Mouse (Mus musculus) liver, adult (tissue): Measurements from ENCODE around the gene Gm6899.

Experiments used
- GATA4 ChIP-seq: IDR thresholded peaks from 2 replicates; pipeline ENCODE4 v1.6.1; 2014; ENCODE audit warnings: mild to moderate bottlenecking, low read length; ENCODE audit not compliant: insufficient replicate concordance

Gm6899 gene

GRCm38 (mm10) chr11:26618475-26619223 lies 25.6 kb downstream of the Gm6899 start:
- no peak for TF ChIP-seq GATA4

DNA sequence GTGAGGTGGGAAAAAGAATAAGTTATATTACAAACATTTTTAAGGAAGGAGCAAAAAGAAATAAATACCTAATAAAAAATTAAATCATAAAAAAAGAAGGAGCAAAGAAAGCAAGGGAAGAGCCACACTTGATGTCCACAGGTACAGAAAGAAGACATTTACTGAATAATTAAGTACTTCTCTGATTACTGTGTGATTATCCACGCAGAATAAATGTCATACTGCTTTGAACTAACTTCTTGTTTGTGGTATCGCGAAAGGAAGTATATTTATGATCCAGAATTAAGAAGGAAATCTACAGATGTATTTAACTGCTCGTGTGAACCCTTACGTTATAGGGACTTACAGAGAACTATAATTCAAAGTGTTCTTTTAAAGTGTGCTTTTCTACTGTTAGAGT lies 29.7 kb downstream of the Gm6899 start:
- no peak for TF ChIP-seq GATA4

DNA sequence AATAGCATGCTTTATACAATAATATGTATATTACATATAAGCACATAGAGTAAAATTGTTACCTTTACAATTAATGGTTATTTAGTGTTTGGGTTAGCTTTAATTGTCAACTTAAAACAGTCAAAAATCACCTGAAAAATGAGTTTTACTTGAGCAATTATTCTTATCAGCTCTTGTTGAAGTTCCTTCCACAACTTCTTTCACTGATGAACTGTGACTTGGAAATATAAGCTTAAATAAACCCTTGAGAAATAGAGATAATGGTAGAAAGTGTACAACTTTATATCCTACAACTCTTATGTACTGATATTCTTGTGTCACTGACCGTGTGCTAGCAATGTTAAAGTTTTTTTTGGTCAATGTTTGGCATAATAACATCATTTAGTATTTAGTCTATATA lies 43.2 kb downstream of the Gm6899 start:
- TF ChIP-seq GATA4, result no peak

DNA sequence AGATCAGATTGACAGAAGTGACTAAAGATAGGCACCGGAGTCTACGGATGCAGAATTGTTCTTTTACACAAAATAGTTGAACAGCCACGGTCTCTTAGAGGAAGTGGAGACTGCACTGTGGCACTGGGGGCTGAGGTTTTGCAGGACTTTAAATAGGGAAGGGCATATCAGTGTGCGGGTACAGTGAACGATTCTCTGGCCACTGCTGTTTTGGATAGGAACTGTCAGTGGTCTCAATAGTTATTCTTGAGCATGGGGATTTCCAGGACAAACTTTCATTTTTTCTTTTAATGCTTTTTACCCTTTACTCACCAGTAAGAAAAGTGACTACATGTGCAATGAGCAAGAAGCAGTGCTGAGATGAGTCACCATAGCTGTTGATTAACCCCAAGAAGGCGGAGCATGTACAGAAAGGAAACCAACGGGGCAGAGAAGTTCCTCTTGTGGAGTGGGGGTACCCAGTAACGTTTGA lies 47.3 kb downstream of the Gm6899 start:
- TF ChIP-seq GATA4, result no peak

DNA sequence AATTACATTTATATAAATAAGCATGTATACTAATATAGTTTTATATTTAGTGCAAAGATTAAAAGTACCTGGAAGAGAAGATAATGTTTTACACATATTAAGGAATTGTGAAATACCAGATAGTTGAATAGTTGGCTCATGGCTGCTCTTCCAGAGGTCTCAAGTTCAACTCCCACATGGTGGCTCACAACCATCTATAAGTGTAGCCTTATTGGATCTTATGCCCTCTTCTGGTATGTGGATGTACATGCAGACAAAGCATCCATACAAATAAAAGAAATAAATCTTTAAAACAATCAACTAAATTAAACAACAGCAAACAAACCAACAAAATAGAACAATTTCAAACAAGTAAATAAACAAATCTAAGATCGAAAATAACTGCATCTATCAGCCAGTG lies 49.1 kb downstream of the Gm6899 start:
- TF ChIP-seq GATA4, result no peak
